Mouse (Mus musculus) liver, adult (tissue): ENCODE results near the gene Panx1.

Experiments used
- GATA4 ChIP-seq: IDR thresholded peaks from 2 replicates; pipeline ENCODE4 v1.6.1; 2014; ENCODE audit warnings: mild to moderate bottlenecking, low read length; ENCODE audit not compliant: insufficient replicate concordance

Gene Panx1

GRCm38 (mm10) chr9:14997271-14998055 lies 47.8 kb downstream of the Panx1 start:
- TF ChIP-seq GATA4, result no peak

GRCm38 (mm10) chr9:14995525-14995924 lies 49.8 kb downstream of the Panx1 start:
- no peak for TF ChIP-seq GATA4

- no peak for TF ChIP-seq GATA4
Measured at GRCm38 (mm10) chr9:14988606-14989293, 56.5 kb downstream of the Panx1 start.

- no peak for TF ChIP-seq GATA4
Measured at GRCm38 (mm10) chr9:14983141-14983540, 62.1 kb downstream of the Panx1 start.

GRCm38 (mm10) chr9:14982683-14983082 lies 62.6 kb downstream of the Panx1 start:
- no peak for TF ChIP-seq GATA4

- no peak for TF ChIP-seq GATA4
Measured at GRCm38 (mm10) chr9:14981539-14982155, 63.6 kb downstream of the Panx1 start.

GRCm38 (mm10) chr9:14974251-14975232 lies 70.7 kb downstream of the Panx1 start:
- no peak for TF ChIP-seq GATA4

GRCm38 (mm10) chr9:14973762-14974161 lies 71.5 kb downstream of the Panx1 start:
- no peak for TF ChIP-seq GATA4

GRCm38 (mm10) chr9:14970805-14971525 lies 74.3 kb downstream of the Panx1 start:
- TF ChIP-seq GATA4, result no peak

- no peak for TF ChIP-seq GATA4
Measured at GRCm38 (mm10) chr9:14970211-14970610, 75.1 kb downstream of the Panx1 start.

- TF ChIP-seq GATA4, result no peak
Measured at GRCm38 (mm10) chr9:14967598-14967997, 77.7 kb downstream of the Panx1 start.

- TF ChIP-seq GATA4, result no peak
Measured at GRCm38 (mm10) chr9:14966787-14967186, 78.5 kb downstream of the Panx1 start.

GRCm38 (mm10) chr9:14965368-14965767 lies 79.9 kb downstream of the Panx1 start:
- TF ChIP-seq GATA4, result no peak

GRCm38 (mm10) chr9:14962769-14963168 lies 82.5 kb downstream of the Panx1 start:
- TF ChIP-seq GATA4, result no peak

- TF ChIP-seq GATA4, result no peak
Measured at GRCm38 (mm10) chr9:14954659-14955058, 90.6 kb downstream of the Panx1 start.
